Mouse (Mus musculus): ENCODE measurements around the gene Tmem265.
A peak's percentile ranks its signal among the peaks of the same experiment; 100 is the strongest.

The Tmem265 gene

GRCm38 (mm10) chr7:127588901-127589300 is 27.7 kb downstream of the Tmem265 start:
- DNase-seq, result no peak

DNA sequence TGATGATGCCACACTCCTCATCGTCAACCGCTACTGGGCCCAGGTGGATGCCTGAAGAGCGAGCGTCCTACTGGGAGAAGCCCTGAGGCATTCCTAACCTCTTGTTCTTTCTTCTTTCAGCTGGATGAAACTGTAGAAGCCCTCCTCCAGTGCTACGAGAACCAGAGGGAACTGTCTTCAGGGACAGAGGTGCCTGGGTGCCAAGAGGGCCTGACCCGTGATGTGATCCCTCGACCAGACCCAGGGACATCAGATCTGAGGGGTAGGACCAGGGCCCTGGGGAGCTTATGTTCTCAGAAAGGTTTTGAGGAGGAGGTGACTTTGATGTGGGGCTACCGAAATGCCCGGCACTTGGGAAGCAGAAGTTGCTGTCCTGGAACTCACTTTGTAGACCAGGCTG is 28.4 kb downstream of the Tmem265 start:
- no peak for DNase-seq

GRCm38 (mm10) chr7:127591108-127591507 is 29.9 kb downstream of the Tmem265 start:
- no peak for DNase-seq

DNA sequence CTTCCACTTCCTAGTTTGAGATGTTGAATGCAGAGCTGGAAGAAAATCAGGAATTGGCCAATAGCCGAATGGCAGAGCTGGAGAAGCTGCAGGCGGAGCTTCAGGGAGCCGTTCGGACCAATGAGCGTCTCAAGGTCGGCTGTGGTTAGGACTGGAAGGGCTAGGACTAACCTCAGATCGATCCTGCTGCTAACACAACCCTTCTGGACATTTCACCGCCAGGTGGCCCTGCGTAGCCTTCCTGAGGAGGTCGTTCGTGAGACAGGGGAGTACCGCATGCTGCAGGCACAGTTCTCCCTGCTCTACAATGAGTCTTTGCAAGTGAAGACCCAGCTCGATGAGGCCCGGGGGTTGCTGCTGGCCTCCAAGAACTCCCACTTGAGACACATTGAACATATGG is 31.4 kb downstream of the Tmem265 start:
- no peak for DNase-seq

DNA sequence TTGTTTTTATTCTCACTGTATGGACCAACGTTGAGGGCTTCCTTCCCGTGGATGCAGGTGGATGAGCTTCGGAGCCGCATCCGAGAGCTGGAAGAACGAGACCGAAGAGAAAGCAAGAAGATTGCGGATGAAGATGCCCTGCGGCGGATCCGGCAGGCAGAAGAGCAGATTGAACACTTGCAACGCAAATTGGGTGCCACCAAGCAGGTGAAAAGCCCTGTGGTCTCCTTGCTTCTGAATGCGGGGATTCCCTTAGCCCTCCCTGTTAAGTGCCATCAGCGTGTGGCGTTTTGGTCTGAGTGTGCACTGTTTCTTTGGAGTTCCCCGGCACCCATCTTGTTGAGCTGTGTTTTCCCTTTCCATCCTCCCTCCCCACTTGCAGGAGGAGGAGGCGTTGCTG is 35.6 kb downstream of the Tmem265 start:
- no peak for DNase-seq

DNA sequence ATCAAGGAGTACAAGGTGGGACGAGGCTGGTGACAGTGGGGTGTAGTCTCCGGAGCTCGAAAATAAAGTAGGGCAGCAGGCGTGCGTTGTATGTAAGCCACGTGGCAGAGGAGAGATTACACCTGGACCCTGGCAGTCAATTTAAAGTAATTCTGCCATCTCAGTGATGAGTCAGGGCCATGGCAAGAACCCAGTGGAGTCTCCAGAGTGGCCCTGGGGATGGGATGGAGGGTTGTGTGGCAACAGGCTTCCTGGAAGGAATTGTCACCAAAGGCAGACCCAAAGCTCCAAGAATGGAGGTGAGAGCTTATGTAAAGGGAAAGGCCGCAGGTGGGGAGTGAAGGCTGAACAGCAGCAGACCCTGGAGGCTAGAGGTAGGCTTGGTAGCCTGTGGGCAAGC is 39.4 kb downstream of the Tmem265 start:
- no peak for DNase-seq

DNA sequence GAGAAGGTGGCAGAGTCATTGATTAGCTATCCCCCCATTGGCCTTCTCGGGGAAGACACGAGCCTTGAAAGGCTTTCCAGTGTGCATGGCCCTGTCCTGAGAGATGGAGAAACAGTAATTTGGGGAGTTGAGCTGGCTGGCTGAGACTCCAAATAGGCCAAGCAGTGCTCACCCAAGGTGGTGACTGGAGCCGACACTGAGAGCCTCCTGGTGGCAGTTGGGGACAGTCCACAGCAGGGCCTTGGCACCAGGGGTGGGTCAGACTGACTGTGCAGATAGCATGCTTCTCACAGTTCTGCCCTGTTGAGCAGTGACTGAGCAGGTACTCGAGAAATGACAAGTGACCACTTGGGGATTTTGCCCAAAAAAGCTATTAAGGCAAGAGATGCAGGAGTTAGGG is 40.5 kb downstream of the Tmem265 start:
- no peak for DNase-seq

DNA sequence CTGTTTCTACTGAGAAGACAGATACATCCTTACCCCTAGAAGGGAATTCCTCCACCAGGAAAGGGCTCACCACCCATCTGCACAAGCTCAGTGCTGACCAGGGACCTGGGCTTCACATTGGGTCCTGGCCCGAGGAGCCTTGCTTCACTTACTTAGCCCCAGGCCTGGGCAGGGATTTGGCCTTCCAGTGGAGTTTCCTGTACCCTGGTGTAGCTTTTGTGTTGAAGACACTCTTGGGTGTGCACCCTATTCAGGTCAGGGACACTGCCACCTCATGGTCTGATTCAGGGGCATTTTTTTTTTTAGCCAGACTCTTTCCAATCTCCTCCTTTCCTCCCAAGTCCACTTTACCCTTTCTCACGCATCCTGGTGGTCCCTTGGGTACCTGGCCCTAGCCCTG is 41.7 kb downstream of the Tmem265 start:
- DNase-seq, result no peak

- DNase-seq, result no peak
Measured at GRCm38 (mm10) chr7:127604256-127604655, 43.1 kb downstream of the Tmem265 start.

DNA sequence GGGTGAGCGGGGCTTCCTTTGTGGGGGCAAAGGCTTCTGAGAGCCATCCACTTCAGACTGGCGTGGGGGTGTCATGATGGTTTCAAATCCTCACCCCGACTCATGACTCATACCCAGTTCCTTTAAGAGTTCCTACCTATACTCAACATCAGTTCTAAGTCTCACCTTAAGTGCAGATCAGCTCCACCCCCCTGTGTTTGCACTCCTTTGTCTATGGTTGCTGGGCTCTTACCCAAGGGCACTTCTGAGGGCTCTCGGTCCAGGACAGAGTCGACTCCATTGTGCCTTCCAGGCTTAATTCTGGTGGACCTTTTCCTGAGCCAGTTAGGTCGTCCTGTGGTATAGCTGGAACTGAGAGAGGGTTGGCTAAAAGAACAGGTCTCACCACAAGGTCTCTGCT is 46.0 kb downstream of the Tmem265 start:
- no peak for DNase-seq

DNA sequence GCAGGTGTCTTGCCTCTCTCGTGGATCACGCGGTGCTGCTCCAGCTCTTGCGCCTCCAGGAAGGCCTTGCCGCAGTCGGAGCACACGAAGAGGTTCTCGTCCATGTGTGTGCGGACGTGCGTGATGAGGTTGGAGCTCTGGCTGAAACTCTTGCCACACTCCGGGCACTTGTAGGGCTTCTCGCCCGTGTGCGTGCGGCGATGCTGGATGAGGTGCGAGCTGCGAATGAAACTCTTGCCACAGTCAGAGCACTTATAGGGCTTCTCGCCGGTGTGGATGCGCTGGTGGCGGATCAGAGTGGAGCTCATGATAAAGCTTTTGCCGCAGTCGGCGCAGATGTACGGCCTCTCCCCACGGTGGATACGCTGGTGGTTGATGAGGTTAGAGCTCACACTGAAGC is 49.8 kb downstream of the Tmem265 start:
- no peak for DNase-seq

GRCm38 (mm10) chr7:127611561-127611960 is 50.4 kb downstream of the Tmem265 start:
- DNase-seq, result no peak

- DNase-seq, result no peak
Measured at GRCm38 (mm10) chr7:127613501-127613900, 52.3 kb downstream of the Tmem265 start.

GRCm38 (mm10) chr7:127614091-127614490 is 52.9 kb downstream of the Tmem265 start:
- DNase-seq, result no peak

- peak in 1 of 2 experiments; percentile 34 for DNase-seq
Measured at GRCm38 (mm10) chr7:127614511-127614890, 53.3 kb downstream of the Tmem265 start.

DNA sequence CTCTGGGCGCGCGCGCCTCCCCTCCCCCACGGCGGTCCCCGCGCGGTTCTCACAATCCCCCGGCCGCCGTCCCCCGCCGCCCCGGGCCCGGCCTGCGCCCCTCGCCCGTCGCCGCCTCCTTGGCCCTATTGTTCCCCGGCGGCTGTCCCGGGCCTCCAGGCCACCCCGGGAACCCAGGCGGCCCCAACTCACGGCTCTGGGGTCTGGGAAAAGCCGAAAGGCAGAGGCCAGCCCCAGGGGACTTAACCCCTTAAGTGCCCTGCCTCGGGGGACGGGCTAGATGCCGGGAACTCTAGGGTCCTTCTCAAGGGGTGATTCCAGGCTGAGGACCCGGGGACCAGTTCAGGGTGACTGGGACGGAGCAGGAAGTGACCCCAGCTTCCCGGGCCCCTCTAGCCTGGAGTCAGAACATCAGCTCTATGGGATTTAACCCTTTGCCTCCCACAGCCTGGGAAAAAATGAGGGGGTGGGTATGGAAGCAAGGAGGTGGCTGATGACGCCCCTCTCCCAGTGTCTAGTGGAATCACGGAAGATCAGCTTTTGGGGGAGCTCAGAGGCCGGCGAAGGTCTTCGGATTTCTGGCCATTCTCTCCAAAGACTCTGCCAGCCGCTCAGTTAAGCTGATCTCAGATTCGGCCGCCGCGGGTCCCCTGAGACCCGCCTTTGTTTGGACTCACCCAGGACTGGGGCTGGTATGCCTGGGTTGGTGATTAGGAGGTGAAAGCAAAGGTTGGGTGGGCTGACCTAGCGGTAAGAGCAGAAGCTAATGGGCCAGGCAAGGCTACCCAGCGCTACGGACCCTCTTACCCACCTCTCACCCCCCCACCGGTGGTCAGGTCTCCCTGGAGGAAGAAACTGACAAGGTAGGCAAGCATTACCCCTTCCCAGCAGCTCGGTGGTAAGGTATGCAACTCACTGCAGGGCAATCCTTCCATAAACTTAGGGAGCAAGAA is 54.0 kb downstream of the Tmem265 start, which contains the start of gene Zfp629:
Gene Zfp629 (minus strand): TSS at position 907 of the 953 bp plus-strand sequence.
- peak; percentile 67 to 74 for DNase-seq

GRCm38 (mm10) chr7:127616336-127616735 is 55.1 kb downstream of the Tmem265 start:
- DNase-seq, result no peak
